Mouse (Mus musculus) testis, postnatal 14 days (tissue): ENCODE results near the gene Clec4e.
"Not testable (repeated sequence)": the region's sequence is repeated elsewhere in the genome, so short reads cannot be mapped to it uniquely, and the experiment has no call there.

Experiments used
- DNase-seq: peaks from one replicate; pipeline ENCODE4 v3.0.0; 2021; ENCODE audit warnings: low spot score

Clec4e gene

GRCm38 (mm10) chr6:123289753-123290152, at the start of gene Clec4e:
TSS of gene Clec4e (minus strand) at chr6:123289870.
- DNase-seq: no peak

- DNase-seq: no peak
Measured at GRCm38 (mm10) chr6:123332503-123332902, 42.8 kb upstream of the Clec4e start.

- no peak for DNase-seq
Measured at GRCm38 (mm10) chr6:123308033-123308432, 18.4 kb upstream of the Clec4e start, which contains the start of gene Vmn2r19. TSS of gene Vmn2r19 (plus strand) at chr6:123308333.

- DNase-seq: not testable (repeated sequence)
Measured at GRCm38 (mm10) chr6:123306315-123306714, 16.6 kb upstream of the Clec4e start.

GRCm38 (mm10) chr6:123296687-123297086, 7.0 kb upstream of the Clec4e start:
- DNase-seq: no peak

GRCm38 (mm10) chr6:123293509-123293908, 3.8 kb upstream of the Clec4e start:
- not testable (repeated sequence) for DNase-seq

GRCm38 (mm10) chr6:123292751-123293400, 3.2 kb upstream of the Clec4e start:
- no peak for DNase-seq

- no peak for DNase-seq
Measured at GRCm38 (mm10) chr6:123288931-123289330, 739 bp downstream of the Clec4e start.

GRCm38 (mm10) chr6:123286311-123286710, 3.4 kb downstream of the Clec4e start:
- no peak for DNase-seq

GRCm38 (mm10) chr6:123279443-123279842, 10.2 kb downstream of the Clec4e start:
- no peak for DNase-seq

GRCm38 (mm10) chr6:123266945-123267344, 22.7 kb downstream of the Clec4e start:
- DNase-seq: no peak

- no peak for DNase-seq
Measured at GRCm38 (mm10) chr6:123265809-123266208, 23.9 kb downstream of the Clec4e start.

- DNase-seq: no peak
Measured at GRCm38 (mm10) chr6:123264194-123264593, 25.5 kb downstream of the Clec4e start.

GRCm38 (mm10) chr6:123261555-123262161, 28.0 kb downstream of the Clec4e start, which contains the start of gene Clec4d:
TSS of gene Clec4d (plus strand) at chr6:123262111.
- DNase-seq: no peak

GRCm38 (mm10) chr6:123260868-123261267, 28.8 kb downstream of the Clec4e start:
- no peak for DNase-seq

- DNase-seq: no peak
Measured at GRCm38 (mm10) chr6:123259889-123260603, 29.6 kb downstream of the Clec4e start.

- DNase-seq: no peak
Measured at GRCm38 (mm10) chr6:123258946-123259345, 30.7 kb downstream of the Clec4e start.

GRCm38 (mm10) chr6:123252735-123253134, 36.9 kb downstream of the Clec4e start:
- DNase-seq: no peak

- DNase-seq: not testable (repeated sequence)
Measured at GRCm38 (mm10) chr6:123248862-123249261, 40.8 kb downstream of the Clec4e start.

- DNase-seq: no peak
Measured at GRCm38 (mm10) chr6:123244201-123244600, 45.5 kb downstream of the Clec4e start.

- no peak for DNase-seq
Measured at GRCm38 (mm10) chr6:123237582-123237981, 52.1 kb downstream of the Clec4e start.
